Mouse (Mus musculus): ENCODE data around the gene Galnt13. TPM values are rescaled to one million over a fixed set of nuclear protein-coding genes. Genes with fewer than 3 reads are reported as not detected.

Galnt13 gene
- polyA plus RNA-seq (2014; fragmentation: Nextera tagmentation; extraction: Ambion mirVana): 0.08 and 0.22 TPM in 2 replicates

GRCm38 (mm10) chr2:54435937-54436735 lies at the start of gene Galnt13:
Gene Galnt13 (plus strand): TSS chr2:54436317.
- H3K9me3 ChIP-seq (ENCODE audit: control insufficient read depth, low read length): no peaks in the 10 kb centered on the region
- no peaks in the 10 kb centered on the region for H3K4me1 ChIP-seq (replicated peaks; ENCODE audit: control insufficient read depth, insufficient read depth, low read length)
- H3K36me3 ChIP-seq (ENCODE audit: control insufficient read depth, insufficient read depth, low read length): no peaks in the 10 kb centered on the region
- WGBS: 1% methylated on average over 78 of the region's 81 CpGs
- peak within 1 kb of the TSS; percentile 43 for H3K4me3 ChIP-seq (ENCODE audit: low read depth, low read length)
- H3K27me3 ChIP-seq (replicated peaks; ENCODE audit: control insufficient read depth, insufficient read depth, low read length): peaks cover 34% of the 10 kb centered on the region
- no peak within 1 kb of the TSS for H3K9ac ChIP-seq (ENCODE audit: low read depth, low read length)
- H3K27ac ChIP-seq (ENCODE audit: low read depth, low read length): no peak within 1 kb of the TSS
- H3K4me2 ChIP-seq: peak within 1 kb of the TSS; percentile 67
- peak; percentile 51 for ATAC-seq (replicated peaks; ENCODE audit: low FRiP score)
- peak; percentile 39 for DNase-seq (ENCODE audit: low spot score)

GRCm38 (mm10) chr2:54431060-54431459 lies 5.1 kb upstream of the Galnt13 start:
- Histone ChIP-seq H3K4me3 (ENCODE audit: low read depth, low read length) (no peak overlapping the region), H3K4me2 (no peak overlapping the region), H3K9me3 (ENCODE audit: control insufficient read depth, low read length) (no peaks in the 10 kb centered on the region), H3K36me3 (ENCODE audit: control insufficient read depth, insufficient read depth, low read length) (no peaks in the 10 kb centered on the region), H3K27me3 (replicated peaks; ENCODE audit: control insufficient read depth, insufficient read depth, low read length) (peaks cover 8% of the 10 kb centered on the region), H3K9ac (ENCODE audit: low read depth, low read length) (no peak overlapping the region), H3K27ac (ENCODE audit: low read depth, low read length) (no peak overlapping the region), H3K4me1 (replicated peaks; ENCODE audit: control insufficient read depth, insufficient read depth, low read length) (no peaks in the 10 kb centered on the region)
- ATAC-seq (replicated peaks; ENCODE audit: low FRiP score) (no peak), DNase-seq (ENCODE audit: low spot score) (no peak)
- 35% methylated on average over 2 of the region's 2 CpGs for WGBS

- ATAC-seq (replicated peaks; ENCODE audit: low FRiP score): no peak
- no peaks in the 10 kb centered on the region for H3K36me3 ChIP-seq (ENCODE audit: control insufficient read depth, insufficient read depth, low read length)
- no peaks in the 10 kb centered on the region for H3K9me3 ChIP-seq (ENCODE audit: control insufficient read depth, low read length)
- no peak overlapping the region for H3K9ac ChIP-seq (ENCODE audit: low read depth, low read length)
- WGBS: 51% methylated on average over 10 of the region's 10 CpGs
- no peak overlapping the region for H3K27ac ChIP-seq (ENCODE audit: low read depth, low read length)
- peaks cover 34% of the 10 kb centered on the region for H3K27me3 ChIP-seq (replicated peaks; ENCODE audit: control insufficient read depth, insufficient read depth, low read length)
- no peak overlapping the region for H3K4me2 ChIP-seq
- no peak overlapping the region for H3K4me3 ChIP-seq (ENCODE audit: low read depth, low read length)
- H3K4me1 ChIP-seq (replicated peaks; ENCODE audit: control insufficient read depth, insufficient read depth, low read length): no peaks in the 10 kb centered on the region
- no peak for DNase-seq (ENCODE audit: low spot score)
Measured at GRCm38 (mm10) chr2:54435380-54435779, 737 bp upstream of the Galnt13 start.

GRCm38 (mm10) chr2:54436736-54437500 lies 801 bp downstream of the Galnt13 start:
- Histone ChIP-seq H3K27ac (ENCODE audit: low read depth, low read length) (no peak overlapping the region), H3K4me3 (ENCODE audit: low read depth, low read length) (peak overlapping the region; percentile 43), H3K36me3 (ENCODE audit: control insufficient read depth, insufficient read depth, low read length) (no peaks in the 10 kb centered on the region), H3K4me2 (peak overlapping the region; percentile 67), H3K9ac (ENCODE audit: low read depth, low read length) (no peak overlapping the region), H3K27me3 (replicated peaks; ENCODE audit: control insufficient read depth, insufficient read depth, low read length) (peaks cover 34% of the 10 kb centered on the region), H3K9me3 (ENCODE audit: control insufficient read depth, low read length) (no peaks in the 10 kb centered on the region), H3K4me1 (replicated peaks; ENCODE audit: control insufficient read depth, insufficient read depth, low read length) (no peaks in the 10 kb centered on the region)
- 6% methylated on average over 29 of the region's 42 CpGs for WGBS
- DNase-seq (ENCODE audit: low spot score) (peak; percentile 32), ATAC-seq (replicated peaks; ENCODE audit: low FRiP score) (peak; percentile 23)

- Histone ChIP-seq H3K4me1 (replicated peaks; ENCODE audit: control insufficient read depth, insufficient read depth, low read length) (no peaks in the 10 kb centered on the region), H3K9me3 (ENCODE audit: control insufficient read depth, low read length) (no peaks in the 10 kb centered on the region), H3K27ac (ENCODE audit: low read depth, low read length) (no peak overlapping the region), H3K9ac (ENCODE audit: low read depth, low read length) (no peak overlapping the region), H3K27me3 (replicated peaks; ENCODE audit: control insufficient read depth, insufficient read depth, low read length) (peaks cover 34% of the 10 kb centered on the region), H3K36me3 (ENCODE audit: control insufficient read depth, insufficient read depth, low read length) (no peaks in the 10 kb centered on the region), H3K4me3 (ENCODE audit: low read depth, low read length) (no peak overlapping the region), H3K4me2 (0 out of 2 replicates have a peak overlapping the region, but pooled peaks have one; percentile 67)
- ATAC-seq (replicated peaks; ENCODE audit: low FRiP score) (no peak), DNase-seq (ENCODE audit: low spot score) (no peak)
- 10% methylated on average over 9 of the region's 9 CpGs for WGBS
Measured at GRCm38 (mm10) chr2:54437501-54437830, 1.3 kb downstream of the Galnt13 start.

GRCm38 (mm10) chr2:54442734-54443500 lies 6.8 kb downstream of the Galnt13 start:
- Histone ChIP-seq H3K27ac (ENCODE audit: low read depth, low read length) (no peak overlapping the region), H3K4me3 (ENCODE audit: low read depth, low read length) (no peak overlapping the region), H3K27me3 (replicated peaks; ENCODE audit: control insufficient read depth, insufficient read depth, low read length) (peaks cover 7% of the 10 kb centered on the region), H3K36me3 (ENCODE audit: control insufficient read depth, insufficient read depth, low read length) (no peaks in the 10 kb centered on the region), H3K4me2 (no peak overlapping the region), H3K9ac (ENCODE audit: low read depth, low read length) (no peak overlapping the region), H3K4me1 (replicated peaks; ENCODE audit: control insufficient read depth, insufficient read depth, low read length) (no peaks in the 10 kb centered on the region), H3K9me3 (ENCODE audit: control insufficient read depth, low read length) (no peaks in the 10 kb centered on the region)
- DNase-seq (ENCODE audit: low spot score) (no peak), ATAC-seq (replicated peaks; ENCODE audit: low FRiP score) (no peak)
- 79% methylated on average over 9 of the region's 9 CpGs for WGBS

- no peaks in the 10 kb centered on the region for H3K36me3 ChIP-seq (ENCODE audit: control insufficient read depth, insufficient read depth, low read length)
- no peak overlapping the region for H3K4me3 ChIP-seq (ENCODE audit: low read depth, low read length)
- no peaks in the 10 kb centered on the region for H3K4me1 ChIP-seq (replicated peaks; ENCODE audit: control insufficient read depth, insufficient read depth, low read length)
- DNase-seq (ENCODE audit: low spot score): no peak
- H3K9me3 ChIP-seq (ENCODE audit: control insufficient read depth, low read length): no peaks in the 10 kb centered on the region
- H3K9ac ChIP-seq (ENCODE audit: low read depth, low read length): no peak overlapping the region
- H3K4me2 ChIP-seq: no peak overlapping the region
- no peak for ATAC-seq (replicated peaks; ENCODE audit: low FRiP score)
- H3K27ac ChIP-seq (ENCODE audit: low read depth, low read length): no peak overlapping the region
- no peaks in the 10 kb centered on the region for H3K27me3 ChIP-seq (replicated peaks; ENCODE audit: control insufficient read depth, insufficient read depth, low read length)
- 62% methylated on average over 5 of the region's 5 CpGs for WGBS
Measured at GRCm38 (mm10) chr2:54483426-54483825, 47.3 kb downstream of the Galnt13 start.

- no peaks in the 10 kb centered on the region for H3K4me1 ChIP-seq (replicated peaks; ENCODE audit: control insufficient read depth, insufficient read depth, low read length)
- no peak for ATAC-seq (replicated peaks; ENCODE audit: low FRiP score)
- no peaks in the 10 kb centered on the region for H3K36me3 ChIP-seq (ENCODE audit: control insufficient read depth, insufficient read depth, low read length)
- 85% methylated on average over 3 of the region's 3 CpGs for WGBS
- no peak overlapping the region for H3K27ac ChIP-seq (ENCODE audit: low read depth, low read length)
- no peak overlapping the region for H3K4me3 ChIP-seq (ENCODE audit: low read depth, low read length)
- H3K9me3 ChIP-seq (ENCODE audit: control insufficient read depth, low read length): no peaks in the 10 kb centered on the region
- H3K4me2 ChIP-seq: no peak overlapping the region
- H3K27me3 ChIP-seq (replicated peaks; ENCODE audit: control insufficient read depth, insufficient read depth, low read length): no peaks in the 10 kb centered on the region
- DNase-seq (ENCODE audit: low spot score): no peak
- no peak overlapping the region for H3K9ac ChIP-seq (ENCODE audit: low read depth, low read length)
Measured at GRCm38 (mm10) chr2:54522989-54523388, 86.9 kb downstream of the Galnt13 start.
